Mouse (Mus musculus): ENCODE measurements around the gene Atoh1. TPM values are rescaled to one million over a fixed set of nuclear protein-coding genes. Genes with fewer than 3 reads are reported as not detected.

Atoh1 gene
- 15.3 and 16.9 TPM in 2 replicates for polyA plus RNA-seq (2014; fragmentation: Nextera tagmentation; extraction: Ambion mirVana)

- Histone ChIP-seq H3K4me3 (ENCODE audit: low read depth, low read length) (peak within 1 kb of the TSS; percentile 31), H3K9ac (ENCODE audit: low read length) (no peak within 1 kb of the TSS), H3K9me3 (ENCODE audit: control insufficient read depth, low read length) (no peaks in the 10 kb centered on the region), H3K27me3 (ENCODE audit: control insufficient read depth, insufficient read depth, low read length) (peaks cover 66% of the 10 kb centered on the region), H3K27ac (ENCODE audit: low read depth, low read length) (no peak within 1 kb of the TSS), H3K4me1 (ENCODE audit: control insufficient read depth, insufficient read depth, low read length) (peaks cover 9% of the 10 kb centered on the region; the same call in 1 of the 2 replicates), H3K36me3 (ENCODE audit: control insufficient read depth, insufficient read depth, low read length) (no peaks in the 10 kb centered on the region), H3K4me2 (ENCODE audit: low read depth) (peak within 1 kb of the TSS; percentile 51)
- DNase-seq (ENCODE audit: low spot score) = peak; percentile 80
- ATAC-seq (ENCODE audit: insufficient read depth, low FRiP score, low TSS enrichment) = peak; percentile 83
- WGBS = under 1% methylated on average over 34 of the region's 34 CpGs
Measured at GRCm38 (mm10) chr6:64728499-64729198, at the start of gene Atoh1. Gene Atoh1, plus strand, starts transcription at chr6:64729125.

- H3K9ac ChIP-seq (ENCODE audit: low read length) = no peak overlapping the region
- H3K36me3 ChIP-seq (ENCODE audit: control insufficient read depth, insufficient read depth, low read length) = no peaks in the 10 kb centered on the region
- peak; percentile 55 for DNase-seq (ENCODE audit: low spot score)
- no peaks in the 10 kb centered on the region for H3K9me3 ChIP-seq (ENCODE audit: control insufficient read depth, low read length)
- no peak overlapping the region for H3K27ac ChIP-seq (ENCODE audit: low read depth, low read length)
- ATAC-seq (ENCODE audit: insufficient read depth, low FRiP score, low TSS enrichment) = peak; percentile 51; the same call in 1 of the 2 replicates
- H3K4me3 ChIP-seq (ENCODE audit: low read depth, low read length) = no peak overlapping the region
- 0 out of 2 replicates have a peak, but pooled peaks cover 4% of the 10 kb centered on the region for H3K4me1 ChIP-seq (ENCODE audit: control insufficient read depth, insufficient read depth, low read length)
- H3K4me2 ChIP-seq (ENCODE audit: low read depth) = no peak overlapping the region
- 38% methylated on average over 9 of the region's 9 CpGs for WGBS
- peaks cover 3% of the 10 kb centered on the region; the same call in 1 of the 2 replicates for H3K27me3 ChIP-seq (ENCODE audit: control insufficient read depth, insufficient read depth, low read length)
Measured at GRCm38 (mm10) chr6:64683974-64684373, 45.0 kb upstream of the Atoh1 start.

- DNase-seq (ENCODE audit: low spot score) = peak; percentile 60
- Histone ChIP-seq H3K4me2 (ENCODE audit: low read depth) (no peak overlapping the region), H3K4me1 (ENCODE audit: control insufficient read depth, insufficient read depth, low read length) (0 out of 2 replicates have a peak, but pooled peaks cover 4% of the 10 kb centered on the region), H3K36me3 (ENCODE audit: control insufficient read depth, insufficient read depth, low read length) (no peaks in the 10 kb centered on the region), H3K27ac (ENCODE audit: low read depth, low read length) (no peak overlapping the region), H3K4me3 (ENCODE audit: low read depth, low read length) (no peak overlapping the region), H3K9me3 (ENCODE audit: control insufficient read depth, low read length) (no peaks in the 10 kb centered on the region), H3K9ac (ENCODE audit: low read length) (no peak overlapping the region), H3K27me3 (ENCODE audit: control insufficient read depth, insufficient read depth, low read length) (peaks cover 5% of the 10 kb centered on the region; the same call in 1 of the 2 replicates)
- WGBS = 8% methylated on average over 5 of the region's 5 CpGs
- ATAC-seq (ENCODE audit: insufficient read depth, low FRiP score, low TSS enrichment) = peak; percentile 26
Measured at GRCm38 (mm10) chr6:64684973-64685372, 44.0 kb upstream of the Atoh1 start.

- WGBS = 5% methylated on average over 19 of the region's 19 CpGs
Measured at GRCm38 (mm10) chr6:64688181-64688944, 40.6 kb upstream of the Atoh1 start.

GRCm38 (mm10) chr6:64694688-64695087 is 34.2 kb upstream of the Atoh1 start:
- no peak overlapping the region for H3K27ac ChIP-seq (ENCODE audit: low read depth, low read length)
- WGBS = 40% methylated on average over 7 of the region's 7 CpGs
- no peaks in the 10 kb centered on the region for H3K9me3 ChIP-seq (ENCODE audit: control insufficient read depth, low read length)
- DNase-seq (ENCODE audit: low spot score) = no peak
- 0 out of 2 replicates have a peak, but pooled peaks cover 3% of the 10 kb centered on the region for H3K4me1 ChIP-seq (ENCODE audit: control insufficient read depth, insufficient read depth, low read length)
- no peak overlapping the region for H3K4me2 ChIP-seq (ENCODE audit: low read depth)
- H3K36me3 ChIP-seq (ENCODE audit: control insufficient read depth, insufficient read depth, low read length) = no peaks in the 10 kb centered on the region
- 0 out of 2 replicates have a peak, but pooled peaks cover 3% of the 10 kb centered on the region for H3K27me3 ChIP-seq (ENCODE audit: control insufficient read depth, insufficient read depth, low read length)
- no peak for ATAC-seq (ENCODE audit: insufficient read depth, low FRiP score, low TSS enrichment)
- H3K9ac ChIP-seq (ENCODE audit: low read length) = no peak overlapping the region
- no peak overlapping the region for H3K4me3 ChIP-seq (ENCODE audit: low read depth, low read length)

More at GRCm38 (mm10) chr6:64688181-64688944, 40.6 kb upstream of the Atoh1 start:
- Histone ChIP-seq H3K27me3 (ENCODE audit: control insufficient read depth, insufficient read depth, low read length) (peaks cover 6% of the 10 kb centered on the region; the same call in 1 of the 2 replicates), H3K36me3 (ENCODE audit: control insufficient read depth, insufficient read depth, low read length) (no peaks in the 10 kb centered on the region), H3K4me2 (ENCODE audit: low read depth) (peak overlapping the region; percentile 27), H3K9ac (ENCODE audit: low read length) (no peak overlapping the region), H3K9me3 (ENCODE audit: control insufficient read depth, low read length) (no peaks in the 10 kb centered on the region), H3K4me3 (ENCODE audit: low read depth, low read length) (no peak overlapping the region), H3K4me1 (ENCODE audit: control insufficient read depth, insufficient read depth, low read length) (0 out of 2 replicates have a peak, but pooled peaks cover 4% of the 10 kb centered on the region), H3K27ac (ENCODE audit: low read depth, low read length) (no peak overlapping the region)
- peak; percentile 54; the same call in 1 of the 2 replicates for ATAC-seq (ENCODE audit: insufficient read depth, low FRiP score, low TSS enrichment)
- DNase-seq (ENCODE audit: low spot score) = peak; percentile 67

GRCm38 (mm10) chr6:64703659-64704058 is 25.3 kb upstream of the Atoh1 start:
- H3K4me1 ChIP-seq (ENCODE audit: control insufficient read depth, insufficient read depth, low read length) = no peaks in the 10 kb centered on the region
- no peak overlapping the region for H3K27ac ChIP-seq (ENCODE audit: low read depth, low read length)
- no peaks in the 10 kb centered on the region for H3K9me3 ChIP-seq (ENCODE audit: control insufficient read depth, low read length)
- no peaks in the 10 kb centered on the region for H3K27me3 ChIP-seq (ENCODE audit: control insufficient read depth, insufficient read depth, low read length)
- DNase-seq (ENCODE audit: low spot score) (no peak), ATAC-seq (ENCODE audit: insufficient read depth, low FRiP score, low TSS enrichment) (no peak)
- no peak overlapping the region for H3K4me3 ChIP-seq (ENCODE audit: low read depth, low read length)
- WGBS = 88% methylated on average over 2 of the region's 2 CpGs
- no peaks in the 10 kb centered on the region for H3K36me3 ChIP-seq (ENCODE audit: control insufficient read depth, insufficient read depth, low read length)
- H3K4me2 ChIP-seq (ENCODE audit: low read depth) = no peak overlapping the region
- no peak overlapping the region for H3K9ac ChIP-seq (ENCODE audit: low read length)

- no peaks in the 10 kb centered on the region for H3K9me3 ChIP-seq (ENCODE audit: control insufficient read depth, low read length)
- peaks cover 59% of the 10 kb centered on the region for H3K27me3 ChIP-seq (ENCODE audit: control insufficient read depth, insufficient read depth, low read length)
- H3K36me3 ChIP-seq (ENCODE audit: control insufficient read depth, insufficient read depth, low read length) = no peaks in the 10 kb centered on the region
- peaks cover 9% of the 10 kb centered on the region; the same call in 1 of the 2 replicates for H3K4me1 ChIP-seq (ENCODE audit: control insufficient read depth, insufficient read depth, low read length)
- WGBS = under 1% methylated on average over 29 of the region's 29 CpGs
- DNase-seq (ENCODE audit: low spot score) = peak; percentile 58
- ATAC-seq (ENCODE audit: insufficient read depth, low FRiP score, low TSS enrichment) = no peak
- peak overlapping the region; percentile 19 for H3K4me3 ChIP-seq (ENCODE audit: low read depth, low read length)
- H3K9ac ChIP-seq (ENCODE audit: low read length) = no peak overlapping the region
- H3K27ac ChIP-seq (ENCODE audit: low read depth, low read length) = no peak overlapping the region
- peak overlapping the region; percentile 46 for H3K4me2 ChIP-seq (ENCODE audit: low read depth)
Measured at GRCm38 (mm10) chr6:64727751-64728403, 1.0 kb upstream of the Atoh1 start.

- WGBS = under 1% methylated on average over 53 of the region's 53 CpGs
Measured at GRCm38 (mm10) chr6:64729231-64730011, 496 bp downstream of the Atoh1 start.

More at GRCm38 (mm10) chr6:64729231-64730011, 496 bp downstream of the Atoh1 start:
- H3K4me3 ChIP-seq (ENCODE audit: low read depth, low read length) = peak overlapping the region; percentile 31
- DNase-seq (ENCODE audit: low spot score) = peak; percentile 57
- H3K27ac ChIP-seq (ENCODE audit: low read depth, low read length) = no peak overlapping the region
- H3K4me1 ChIP-seq (ENCODE audit: control insufficient read depth, insufficient read depth, low read length) = peaks cover 13% of the 10 kb centered on the region; the same call in 1 of the 2 replicates
- peak; percentile 64 for ATAC-seq (ENCODE audit: insufficient read depth, low FRiP score, low TSS enrichment)
- H3K4me2 ChIP-seq (ENCODE audit: low read depth) = peak overlapping the region; percentile 51
- H3K36me3 ChIP-seq (ENCODE audit: control insufficient read depth, insufficient read depth, low read length) = no peaks in the 10 kb centered on the region
- no peaks in the 10 kb centered on the region for H3K9me3 ChIP-seq (ENCODE audit: control insufficient read depth, low read length)
- peaks cover 74% of the 10 kb centered on the region for H3K27me3 ChIP-seq (ENCODE audit: control insufficient read depth, insufficient read depth, low read length)
- H3K9ac ChIP-seq (ENCODE audit: low read length) = no peak overlapping the region

Data from neural tube, embryonic 11.5 days (tissue).